15 mouse cellular contexts compared by ENCODE assay signal in the genomic region with DNA sequence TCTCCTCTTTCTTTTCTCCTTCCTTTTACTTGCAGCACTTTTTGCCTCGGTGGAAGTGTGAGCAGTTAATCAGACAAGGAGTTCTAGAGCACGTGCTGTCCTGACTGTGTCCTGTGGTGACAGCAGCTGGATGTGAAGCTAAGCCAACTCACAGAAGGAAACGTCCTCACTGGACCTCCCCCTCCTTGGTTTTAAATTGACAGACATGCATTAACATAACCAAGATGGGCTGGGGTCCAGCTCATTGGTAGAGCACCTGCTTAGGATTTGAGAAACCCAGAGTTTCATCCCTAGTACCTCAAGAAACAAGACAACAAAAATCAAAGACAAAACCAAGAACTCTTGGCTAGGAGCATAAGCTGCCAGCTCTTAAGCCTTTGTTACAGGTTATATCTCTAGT.
"Had no signal": no experiment of that assay in that cellular context is flagged by ENCODE, and none has a peak within 500 bp of the region (broad histone marks: within the 10 kb centered on the region; RNA-seq: fewer than 3 reads in every experiment).

No protein-coding gene starts in this region.

- H3K4me3 ChIP-seq: lung, embryonic 15.5 days; midbrain, embryonic 13.5 days; midbrain, embryonic 15.5 days; neural tube, embryonic 12.5 days; stomach, embryonic 15.5 days had no signal

- H3K27ac ChIP-seq: lung, embryonic 15.5 days; macrophage; midbrain, embryonic 13.5 days; midbrain, embryonic 15.5 days; neural tube, embryonic 12.5 days; stomach, embryonic 15.5 days; stomach, postnatal 0 days had no signal

- DNase-seq: liver, postnatal 0 days; lung, adult 2 months; lung, postnatal 14 days; lung, postnatal 36 days; right cerebral cortex, postnatal 14 days; thymus, adult 2 months; thymus, postnatal 25 days; thymus, postnatal 4 days had no signal
